Mouse (Mus musculus) neural tube, embryonic 15.5 days (tissue): ENCODE results near the gene Col27a1. TPM values are rescaled to one million over a fixed set of nuclear protein-coding genes. Genes with fewer than 3 reads are reported as not detected.
"Not testable (repeated sequence)": the region's sequence is repeated elsewhere in the genome, so short reads cannot be mapped to it uniquely, and the experiment has no call there.

Experiments used
- ATAC-seq: fragments of 200-750 bp; cut with Nextera tagmentation; 2 replicates; pipeline ENCODE4 v1.8.0; 2017; ENCODE audit warnings: mild to moderate bottlenecking, moderate TSS enrichment, moderate library complexity; ENCODE audit not compliant: low FRiP score
- H3K27ac ChIP-seq: fragments of 300-500 bp; sonication (generic); replicated peaks from 2 replicates; pipeline ENCODE4 v1.5.1; 2015; ENCODE audit warnings: mild to moderate bottlenecking, inconsistent platforms
- H3K27me3 ChIP-seq: fragments of 300-500 bp; sonication (generic); replicated peaks from 2 replicates; pipeline ENCODE4 v1.6.1; 2015; ENCODE audit warnings: inconsistent platforms
- H3K36me3 ChIP-seq: fragments of 300-500 bp; sonication (generic); 2 replicates; pipeline ENCODE4 v1.6.1; 2015; ENCODE audit warnings: inconsistent platforms
- H3K4me1 ChIP-seq: fragments of 300-500 bp; sonication (generic); 2 replicates; pipeline ENCODE4 v1.6.1; 2015; ENCODE audit warnings: inconsistent platforms
- H3K4me2 ChIP-seq: fragments of 300-500 bp; sonication (generic); 2 replicates; pipeline ENCODE4 v1.6.1; 2015; ENCODE audit warnings: inconsistent platforms, mild to moderate bottlenecking, moderate library complexity
- H3K4me3 ChIP-seq: fragments of 300-500 bp; sonication (generic); replicated peaks from 2 replicates; pipeline ENCODE4 v1.5.1; 2015; ENCODE audit warnings: mild to moderate bottlenecking, inconsistent platforms
- H3K9ac ChIP-seq: fragments of 300-500 bp; sonication (generic); replicated peaks from 2 replicates; pipeline ENCODE4 v1.6.1; 2015; ENCODE audit warnings: mild to moderate bottlenecking, inconsistent platforms
- H3K9me3 ChIP-seq: fragments of 300-500 bp; sonication (generic); replicated peaks from 2 replicates; pipeline ENCODE4 v1.6.1; 2016; ENCODE audit warnings: inconsistent platforms
- WGBS: fragments of 180-500 bp; shearing (Covaris S2); methylation state at CpG from one replicate; pipeline ENCODE4 v1.1.7; 2015; ENCODE audit warnings: mixed read lengths; 5-methylcytosine and 5-hydroxymethylcytosine counted together
- polyA plus RNA-seq: library from polyadenylated mRNA; unstranded; fragments of >200 nt; fragmentation: Nextera tagmentation; extraction: Ambion mirVana; gene quantifications from 2 replicates; pipeline ENCODE4 v1.2.1, GENCODE M21; 2015

The Col27a1 gene
- polyA plus RNA-seq, 1 experiment from 2014 or later, result 2.8 TPM

GRCm38 (mm10) chr4:63314063-63314462 is 100.3 kb downstream of the Col27a1 start:
- 83% methylated on average over 5 of the region's 5 CpGs for WGBS
- H3K27me3 ChIP-seq, result no peaks in the 10 kb centered on the region
- ATAC-seq, result no peak

GRCm38 (mm10) chr4:63316076-63316746 is 102.4 kb downstream of the Col27a1 start:
- Histone ChIP-seq H3K9ac (no peak overlapping the region), H3K9me3 (no peaks in the 10 kb centered on the region), H3K4me3 (no peak overlapping the region), H3K27ac (no peak overlapping the region), H3K27me3 (no peaks in the 10 kb centered on the region), H3K4me1 (no peaks in the 10 kb centered on the region), H3K4me2 (no peak overlapping the region), H3K36me3 (no peaks in the 10 kb centered on the region)
- WGBS, result 69% methylated on average over 9 of the region's 9 CpGs
- ATAC-seq, result no peak

More at GRCm38 (mm10) chr4:63314063-63314462, 100.3 kb downstream of the Col27a1 start:
- Histone ChIP-seq H3K9ac (no peak overlapping the region), H3K9me3 (no peaks in the 10 kb centered on the region), H3K36me3 (no peaks in the 10 kb centered on the region), H3K4me2 (no peak overlapping the region), H3K4me1 (no peaks in the 10 kb centered on the region), H3K27ac (no peak overlapping the region), H3K4me3 (no peak overlapping the region)

GRCm38 (mm10) chr4:63319566-63319965 is 105.8 kb downstream of the Col27a1 start:
- H3K36me3 ChIP-seq, H3K4me2 ChIP-seq, H3K27me3 ChIP-seq, H3K4me3 ChIP-seq, ATAC-seq, H3K9ac ChIP-seq, H3K9me3 ChIP-seq, H3K4me1 ChIP-seq, H3K27ac ChIP-seq: not testable (repeated sequence)
- 33% methylated on average over 3 of the region's 3 CpGs for WGBS

- no peak for ATAC-seq
- no peaks in the 10 kb centered on the region for H3K9me3 ChIP-seq
- WGBS, result 82% methylated on average over 8 of the region's 8 CpGs
- no peaks in the 10 kb centered on the region for H3K36me3 ChIP-seq
- H3K4me1 ChIP-seq, result no peaks in the 10 kb centered on the region; the same call in 1 of the 2 replicates
- no peak overlapping the region for H3K4me3 ChIP-seq
- H3K27ac ChIP-seq, result no peak overlapping the region
- H3K27me3 ChIP-seq, result no peaks in the 10 kb centered on the region
- H3K9ac ChIP-seq, result no peak overlapping the region
- H3K4me2 ChIP-seq, result no peak overlapping the region
These were observed 109.5 kb downstream of the Col27a1 start for GRCm38 (mm10) chr4:63323275-63323815.

GRCm38 (mm10) chr4:63333403-63333802 is 119.6 kb downstream of the Col27a1 start:
- Histone ChIP-seq H3K4me3 (no peak overlapping the region), H3K9ac (no peak overlapping the region), H3K36me3 (no peaks in the 10 kb centered on the region), H3K4me1 (no peaks in the 10 kb centered on the region), H3K27me3 (no peaks in the 10 kb centered on the region), H3K27ac (no peak overlapping the region), H3K9me3 (no peaks in the 10 kb centered on the region), H3K4me2 (no peak overlapping the region)
- ATAC-seq, result no peak
- 77% methylated on average over 4 of the region's 4 CpGs for WGBS

- no peak for ATAC-seq
- Histone ChIP-seq H3K9me3 (no peaks in the 10 kb centered on the region), H3K27me3 (no peaks in the 10 kb centered on the region), H3K9ac (no peak overlapping the region), H3K27ac (no peak overlapping the region), H3K36me3 (no peaks in the 10 kb centered on the region), H3K4me3 (no peak overlapping the region), H3K4me1 (no peaks in the 10 kb centered on the region), H3K4me2 (no peak overlapping the region)
- WGBS, result 62% methylated on average over 3 of the region's 3 CpGs
These were observed 124.7 kb downstream of the Col27a1 start for GRCm38 (mm10) chr4:63338414-63339076.

- 71% methylated on average over 4 of the region's 4 CpGs for WGBS
- no peak for ATAC-seq
- H3K27ac ChIP-seq, result no peak overlapping the region
- H3K9me3 ChIP-seq, result no peaks in the 10 kb centered on the region
- H3K27me3 ChIP-seq, result no peaks in the 10 kb centered on the region
- no peaks in the 10 kb centered on the region for H3K4me1 ChIP-seq
- no peak overlapping the region for H3K4me2 ChIP-seq
- H3K9ac ChIP-seq, result no peak overlapping the region
- H3K36me3 ChIP-seq, result no peaks in the 10 kb centered on the region
- no peak overlapping the region for H3K4me3 ChIP-seq
These were observed 128.7 kb downstream of the Col27a1 start for GRCm38 (mm10) chr4:63342491-63342890.

GRCm38 (mm10) chr4:63343608-63344007 is 129.8 kb downstream of the Col27a1 start:
- Histone ChIP-seq H3K4me3 (no peak overlapping the region), H3K4me2 (no peak overlapping the region), H3K36me3 (no peaks in the 10 kb centered on the region), H3K27me3 (no peaks in the 10 kb centered on the region), H3K9ac (no peak overlapping the region), H3K9me3 (no peaks in the 10 kb centered on the region), H3K4me1 (no peaks in the 10 kb centered on the region), H3K27ac (no peak overlapping the region)
- 66% methylated on average over 3 of the region's 3 CpGs for WGBS
- ATAC-seq, result no peak

GRCm38 (mm10) chr4:63344295-63344694 is 130.5 kb downstream of the Col27a1 start, which contains the start of gene Orm1:
Gene Orm1, plus strand, starts transcription at chr4:63344560.
- H3K4me1 ChIP-seq, result no peaks in the 10 kb centered on the region
- no peak within 1 kb of the TSS for H3K4me2 ChIP-seq
- no peak within 1 kb of the TSS for H3K4me3 ChIP-seq
- H3K9me3 ChIP-seq, result no peaks in the 10 kb centered on the region
- no peaks in the 10 kb centered on the region for H3K27me3 ChIP-seq
- H3K27ac ChIP-seq, result no peak within 1 kb of the TSS
- WGBS, result 90% methylated on average over 8 of the region's 8 CpGs
- H3K36me3 ChIP-seq, result no peaks in the 10 kb centered on the region
- ATAC-seq, result no peak
- H3K9ac ChIP-seq, result no peak within 1 kb of the TSS

- no peak for ATAC-seq
- Histone ChIP-seq H3K27ac (no peak overlapping the region), H3K4me2 (no peak overlapping the region), H3K27me3 (no peaks in the 10 kb centered on the region), H3K9me3 (no peaks in the 10 kb centered on the region), H3K36me3 (no peaks in the 10 kb centered on the region), H3K4me3 (no peak overlapping the region), H3K4me1 (no peaks in the 10 kb centered on the region), H3K9ac (no peak overlapping the region)
These were observed 131.5 kb downstream of the Col27a1 start for GRCm38 (mm10) chr4:63345261-63345660.

GRCm38 (mm10) chr4:63346659-63347058 is 132.9 kb downstream of the Col27a1 start:
- H3K4me1 ChIP-seq, result no peaks in the 10 kb centered on the region
- H3K36me3 ChIP-seq, result no peaks in the 10 kb centered on the region
- WGBS, result 94% methylated on average over 4 of the region's 4 CpGs

GRCm38 (mm10) chr4:63348524-63348923 is 134.7 kb downstream of the Col27a1 start:
- 64% methylated on average over 6 of the region's 6 CpGs for WGBS
- no peaks in the 10 kb centered on the region for H3K36me3 ChIP-seq
- no peak overlapping the region for H3K4me3 ChIP-seq
- H3K4me2 ChIP-seq, result no peak overlapping the region
- no peaks in the 10 kb centered on the region for H3K4me1 ChIP-seq
- no peaks in the 10 kb centered on the region for H3K27me3 ChIP-seq
- ATAC-seq, result no peak
- no peak overlapping the region for H3K27ac ChIP-seq
- H3K9ac ChIP-seq, result no peak overlapping the region
- no peaks in the 10 kb centered on the region for H3K9me3 ChIP-seq

More at GRCm38 (mm10) chr4:63346659-63347058, 132.9 kb downstream of the Col27a1 start:
- no peak overlapping the region for H3K27ac ChIP-seq
- no peak overlapping the region for H3K9ac ChIP-seq
- H3K4me2 ChIP-seq, result no peak overlapping the region
- H3K4me3 ChIP-seq, result no peak overlapping the region
- no peaks in the 10 kb centered on the region for H3K9me3 ChIP-seq
- no peak for ATAC-seq
- H3K27me3 ChIP-seq, result no peaks in the 10 kb centered on the region
